Mouse (Mus musculus) 3134 (cell line): ENCODE measurements around the gene Col25a1.

Experiments
- DNase-seq: peaks from one replicate; pipeline ENCODE4 v3.0.0-alpha.2; 2011; ENCODE audit warnings: low spot score; ENCODE audit not compliant: insufficient read length; ENCODE audit errors: extremely low read depth

The Col25a1 gene

GRCm38 (mm10) chr3:130241924-130242323 is 110.6 kb downstream of the Col25a1 start:
- no peak for DNase-seq

- no peak for DNase-seq
Measured at GRCm38 (mm10) chr3:130242647-130243296, 111.5 kb downstream of the Col25a1 start.

- no peak for DNase-seq
Measured at GRCm38 (mm10) chr3:130252355-130252754, 121.1 kb downstream of the Col25a1 start.

- DNase-seq = no peak
Measured at GRCm38 (mm10) chr3:130256059-130256458, 124.8 kb downstream of the Col25a1 start.

- DNase-seq = no peak
Measured at GRCm38 (mm10) chr3:130256610-130257009, 125.3 kb downstream of the Col25a1 start.

GRCm38 (mm10) chr3:130259670-130260069 is 128.4 kb downstream of the Col25a1 start:
- DNase-seq = no peak

GRCm38 (mm10) chr3:130260316-130260715 is 129.0 kb downstream of the Col25a1 start:
- no peak for DNase-seq

GRCm38 (mm10) chr3:130265104-130265503 is 133.8 kb downstream of the Col25a1 start:
- DNase-seq = no peak

GRCm38 (mm10) chr3:130270509-130270908 is 139.2 kb downstream of the Col25a1 start:
- DNase-seq = no peak

GRCm38 (mm10) chr3:130273949-130274348 is 142.6 kb downstream of the Col25a1 start:
- DNase-seq = no peak

- no peak for DNase-seq
Measured at GRCm38 (mm10) chr3:130278298-130279050, 147.2 kb downstream of the Col25a1 start.

- DNase-seq = no peak
Measured at GRCm38 (mm10) chr3:130283011-130283760, 151.9 kb downstream of the Col25a1 start.

GRCm38 (mm10) chr3:130288102-130288501 is 156.8 kb downstream of the Col25a1 start:
- DNase-seq = no peak

- DNase-seq = no peak
Measured at GRCm38 (mm10) chr3:130288756-130289155, 157.5 kb downstream of the Col25a1 start.

- DNase-seq = no peak
Measured at GRCm38 (mm10) chr3:130289220-130289619, 157.9 kb downstream of the Col25a1 start.

GRCm38 (mm10) chr3:130290175-130290574 is 158.9 kb downstream of the Col25a1 start:
- DNase-seq = no peak

- no peak for DNase-seq
Measured at GRCm38 (mm10) chr3:130290672-130291071, 159.4 kb downstream of the Col25a1 start.

GRCm38 (mm10) chr3:130291926-130292325 is 160.6 kb downstream of the Col25a1 start:
- DNase-seq = no peak

GRCm38 (mm10) chr3:130300530-130300929 is 169.2 kb downstream of the Col25a1 start:
- no peak for DNase-seq

- no peak for DNase-seq
Measured at GRCm38 (mm10) chr3:130303597-130303996, 172.3 kb downstream of the Col25a1 start.

- DNase-seq = no peak
Measured at GRCm38 (mm10) chr3:130304827-130305226, 173.5 kb downstream of the Col25a1 start.
